Comparison of ENCODE assay signal across 19 mouse cellular contexts in genomic region chr6:66282566-66283115, GRCm38 (mm10).
"Had no signal": no experiment of that assay in that cellular context is flagged by ENCODE, and none has a peak within 500 bp of the region (broad histone marks: within the 10 kb centered on the region; RNA-seq: fewer than 3 reads in every experiment).

No protein-coding gene starts in this region.

- H3K9ac ChIP-seq: liver, postnatal 0 days; lung, embryonic 15.5 days; midbrain, embryonic 13.5 days; midbrain, embryonic 15.5 days; neural tube, embryonic 12.5 days had no signal

- H3K4me2 ChIP-seq: lung, embryonic 15.5 days; midbrain, embryonic 11.5 days; midbrain, embryonic 13.5 days; midbrain, embryonic 15.5 days; neural tube, embryonic 12.5 days had no signal

- ATAC-seq: liver, postnatal 0 days; lung, postnatal 0 days; midbrain, embryonic 13.5 days; midbrain, embryonic 15.5 days had no signal

- H3K27me3 ChIP-seq: lung, embryonic 15.5 days; megakaryocyte, embryonic 14.5 days; midbrain, embryonic 13.5 days; midbrain, embryonic 15.5 days; neural tube, embryonic 12.5 days had no signal

- H3K4me1 ChIP-seq: lung, embryonic 15.5 days; megakaryocyte, embryonic 14.5 days; midbrain, embryonic 13.5 days; midbrain, embryonic 15.5 days; neural tube, embryonic 12.5 days had no signal

- H3K27ac ChIP-seq: lung, embryonic 15.5 days; macrophage; midbrain, embryonic 13.5 days; midbrain, embryonic 15.5 days; neural tube, embryonic 12.5 days had no signal

- H3K9me3 ChIP-seq: lung, embryonic 15.5 days; midbrain, embryonic 13.5 days; midbrain, embryonic 15.5 days; neural tube, embryonic 12.5 days had no signal

- H3K36me3 ChIP-seq: lung, embryonic 15.5 days; midbrain, embryonic 13.5 days; midbrain, embryonic 15.5 days; neural tube, embryonic 12.5 days had no signal

- DNase-seq: liver, postnatal 0 days; lung, adult 2 months; lung, postnatal 14 days; lung, postnatal 36 days; right cerebral cortex, adult 18-20 months; right cerebral cortex, postnatal 25 days; right cerebral cortex, postnatal 4 days; spleen, adult 18-20 months; thymus, adult 18-20 months; thymus, postnatal 14 days; thymus, postnatal 36 days had no signal

- H3K4me3 ChIP-seq: lung, embryonic 15.5 days; megakaryocyte, embryonic 14.5 days; midbrain, embryonic 13.5 days; midbrain, embryonic 15.5 days; neural tube, embryonic 12.5 days had no signal
